Mouse (Mus musculus) adrenal gland, adult 2 months (tissue): ENCODE data around the gene Rnasek. TPM values are rescaled to one million over a fixed set of nuclear protein-coding genes. Genes with fewer than 3 reads are reported as not detected.

Experiments used
- DNase-seq: peaks from one replicate; pipeline ENCODE4 v3.0.0; 2021
- polyA plus RNA-seq: library from polyadenylated mRNA; depleted of rRNA; stranded (reverse); fragments of >200 nt; gene quantifications from 2 replicates; pipeline ENCODE4 v1.2.3, GENCODE M21; 2012
- total RNA-seq, 2 experiments: library from RNA; stranded (reverse); gene quantifications; 2 replicates each; pipeline ENCODE4 v1.2.3; 2021

The Rnasek gene
- total and polyA plus RNA-seq, 3 experiments, result 220 to 332 (median 243) TPM

- DNase-seq, result no peak
These were observed 2.9 kb downstream of the Rnasek start for GRCm38 (mm10) chr11:70236717-70237116.

GRCm38 (mm10) chr11:70235254-70235900 lies 4.3 kb downstream of the Rnasek start:
- DNase-seq, result no peak

DNA sequence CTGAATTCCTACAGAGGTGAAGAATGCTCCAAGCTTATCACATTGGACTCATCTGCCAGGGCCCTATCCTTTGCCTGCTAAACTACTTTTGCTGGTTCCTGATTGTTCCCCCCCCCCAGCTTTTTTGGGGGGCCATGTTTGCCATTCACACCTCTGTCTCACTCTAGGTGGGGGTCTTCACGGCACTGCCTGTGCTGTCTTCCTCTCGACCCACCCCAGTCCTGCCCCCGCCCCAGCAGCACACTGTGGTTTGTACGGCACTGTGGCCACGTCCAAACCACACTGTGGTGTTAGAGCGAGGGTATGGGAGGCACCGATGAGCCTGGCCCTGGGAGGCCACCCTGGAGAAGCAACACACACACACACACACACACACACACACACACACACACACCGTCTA lies 5.1 kb downstream of the Rnasek start:
- DNase-seq, result no peak

DNA sequence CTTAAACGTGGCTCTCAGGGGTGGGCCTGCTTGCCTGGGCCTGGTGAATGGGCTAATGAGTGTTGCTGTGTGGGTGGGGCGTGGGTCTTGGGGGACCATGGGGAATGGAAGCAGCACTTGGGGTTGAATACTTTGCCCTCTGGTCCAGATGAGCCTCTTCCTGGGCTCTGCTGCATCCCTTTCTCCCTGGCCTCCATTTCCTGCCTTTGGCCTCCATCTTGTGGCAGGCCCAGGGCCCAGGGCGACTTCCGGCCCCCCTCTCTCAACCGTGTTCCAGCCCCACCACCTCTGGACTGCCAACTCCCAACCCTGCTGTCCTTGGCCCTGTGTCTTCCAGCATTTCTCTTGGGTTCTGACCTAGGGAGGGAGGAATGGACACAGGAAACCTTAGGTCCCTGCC lies 5.6 kb downstream of the Rnasek start:
- DNase-seq, result no peak

- no peak for DNase-seq
These were observed 6.6 kb downstream of the Rnasek start for GRCm38 (mm10) chr11:70233016-70233415.

DNA sequence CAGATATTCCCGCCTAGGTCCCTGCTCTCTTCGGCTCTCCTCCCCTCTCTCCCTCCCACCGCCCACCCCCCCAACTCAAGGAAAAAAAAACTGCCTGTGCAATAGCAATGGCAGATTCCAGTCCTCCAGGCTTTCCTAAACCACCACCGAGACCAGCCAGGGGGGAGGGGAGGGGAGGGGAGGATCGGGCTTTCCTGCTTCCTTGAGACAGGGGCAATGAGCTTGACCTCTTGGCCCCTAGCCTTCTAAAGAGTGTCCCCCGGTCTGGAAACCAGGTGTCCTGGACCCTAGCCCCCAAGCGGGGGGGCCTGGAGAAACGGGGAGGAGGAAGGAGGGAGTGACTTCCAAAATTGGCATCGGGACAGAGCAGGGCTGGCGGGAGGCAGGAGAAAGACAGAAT lies 7.1 kb downstream of the Rnasek start:
- peak; percentile 57 for DNase-seq

GRCm38 (mm10) chr11:70230239-70230727 lies 9.4 kb downstream of the Rnasek start:
- peak; percentile 86 for DNase-seq

GRCm38 (mm10) chr11:70229260-70230010 lies 10.2 kb downstream of the Rnasek start, which contains the start of gene Bcl6b:
Gene Bcl6b, minus strand, starts transcription at chr11:70229798.
- DNase-seq, result peak; percentile 44

GRCm38 (mm10) chr11:70228828-70229227 lies 10.8 kb downstream of the Rnasek start:
- DNase-seq, result peak; percentile 90

GRCm38 (mm10) chr11:70227661-70228245 lies 11.9 kb downstream of the Rnasek start:
- no peak for DNase-seq

GRCm38 (mm10) chr11:70227126-70227525 lies 12.5 kb downstream of the Rnasek start:
- DNase-seq, result no peak

DNA sequence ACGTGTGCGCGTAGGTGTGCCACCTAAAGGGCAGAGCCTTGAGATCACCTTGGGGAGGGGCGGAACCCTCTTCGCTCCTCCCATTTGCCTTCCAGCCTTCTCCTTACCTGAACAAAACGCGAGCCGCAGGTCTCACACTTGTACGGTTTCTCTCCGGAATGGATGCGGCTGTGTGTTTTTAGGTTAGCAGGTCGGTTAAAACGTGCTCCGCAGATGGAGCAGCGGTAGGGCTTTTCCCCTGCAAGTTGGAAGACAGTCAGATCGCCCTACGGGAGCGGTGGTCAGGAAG lies 13.1 kb downstream of the Rnasek start:
- no peak for DNase-seq

GRCm38 (mm10) chr11:70225798-70226601 lies 13.6 kb downstream of the Rnasek start:
- DNase-seq, result no peak

GRCm38 (mm10) chr11:70223724-70224123 lies 15.9 kb downstream of the Rnasek start:
- DNase-seq, result peak; percentile 40

- DNase-seq, result peak; percentile 52
These were observed 17.8 kb downstream of the Rnasek start for GRCm38 (mm10) chr11:70221603-70222500.

DNA sequence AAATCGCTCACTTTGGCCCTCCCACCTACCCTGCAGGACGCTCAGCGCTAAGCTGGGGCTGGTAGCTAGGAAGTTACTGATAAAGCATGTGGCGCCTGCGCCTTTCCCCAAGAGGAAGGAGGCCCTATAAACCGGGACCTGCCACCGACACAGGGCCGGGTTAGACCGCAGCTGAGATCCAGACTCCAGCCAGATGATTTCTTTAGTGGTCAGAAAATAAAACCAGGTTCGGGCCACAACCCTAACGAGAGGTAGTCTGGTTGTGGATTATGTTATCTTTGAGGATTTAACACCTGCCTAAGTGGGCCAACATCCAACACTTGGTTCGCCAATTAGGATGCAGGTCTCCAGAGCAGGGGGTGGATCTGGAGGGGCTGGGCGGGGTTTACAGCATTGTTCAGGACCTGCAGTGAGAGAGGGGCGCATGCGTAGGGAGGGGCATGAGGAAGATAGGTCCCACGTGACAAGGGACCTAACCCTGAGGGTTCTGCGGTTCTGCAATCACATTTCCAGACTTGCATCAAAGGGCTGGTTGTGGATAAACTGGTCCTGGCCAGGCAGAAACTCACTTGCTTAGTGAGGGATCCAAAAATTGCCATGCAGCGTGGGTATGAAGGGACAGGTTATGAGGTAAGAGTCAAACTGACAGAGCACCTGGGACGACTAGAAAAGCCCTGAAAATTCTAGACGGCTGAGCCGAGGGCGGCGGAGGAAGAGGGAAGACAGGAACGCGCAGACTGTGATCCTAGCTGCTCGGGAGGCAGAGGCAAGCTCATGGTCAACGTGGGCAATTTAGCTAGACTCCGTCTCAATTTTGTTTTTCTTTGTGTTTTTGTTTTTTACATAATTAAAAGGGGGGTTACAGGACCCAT lies 18.7 kb downstream of the Rnasek start, which contains the start of gene Slc16a13:
Slc16a13 (minus strand) TSS at position 334 of the 872 bp plus-strand sequence.
- DNase-seq, result peak; percentile 96

GRCm38 (mm10) chr11:70220323-70220722 lies 19.3 kb downstream of the Rnasek start:
- DNase-seq, result no peak

GRCm38 (mm10) chr11:70219873-70220272 lies 19.8 kb downstream of the Rnasek start:
- DNase-seq, result no peak

DNA sequence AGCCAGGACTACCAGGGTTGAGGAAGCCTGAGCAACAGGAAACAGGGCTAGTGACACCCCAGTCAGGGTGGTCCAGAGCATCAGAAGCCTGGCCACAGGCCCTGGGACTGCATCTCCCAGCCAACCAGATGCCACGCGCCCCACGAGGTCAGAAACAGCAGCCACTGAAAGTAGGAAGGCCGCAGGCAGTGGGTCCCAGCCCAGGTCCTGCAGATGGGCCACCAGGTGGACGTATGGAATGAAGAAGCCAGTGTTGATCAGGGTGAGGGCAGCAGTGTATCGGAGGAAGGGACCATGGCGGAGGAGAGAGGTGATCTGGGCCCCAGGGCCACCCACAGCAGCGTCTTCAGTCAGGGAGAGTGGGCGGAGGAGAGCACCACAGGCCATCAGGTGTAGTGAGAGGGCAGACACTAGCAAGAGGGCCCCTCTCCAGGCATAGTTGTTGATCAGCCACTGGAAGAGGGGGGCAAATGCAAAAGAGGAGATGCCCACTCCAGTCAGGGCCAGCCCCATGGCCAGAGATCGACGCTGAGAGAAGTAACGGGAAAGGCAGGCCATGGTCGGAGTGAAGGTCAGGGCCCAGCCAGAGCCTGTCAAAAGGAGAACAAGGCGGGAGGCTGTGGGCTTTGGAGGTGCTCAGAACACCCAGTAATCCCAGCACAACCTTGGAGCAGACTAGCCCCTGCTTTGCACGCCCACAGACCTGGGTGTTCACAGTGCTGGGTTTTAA lies 20.7 kb downstream of the Rnasek start:
- DNase-seq, result peak; percentile 44
